Mouse (Mus musculus) layer of hippocampus, postnatal 25 days (tissue): ENCODE measurements around the gene Slc33a1. TPM values are rescaled to one million over a fixed set of nuclear protein-coding genes. Genes with fewer than 3 reads are reported as not detected.
A peak's percentile ranks its signal among the peaks of the same experiment; 100 is the strongest.

Source experiments
- DNase-seq, 2 experiments: peaks; one replicate each; pipeline ENCODE4 v3.0.0; 2022; ENCODE audit warnings: mixed read lengths in 2 of 2, low spot score in 1 of 2; ENCODE audit errors: extremely low spot score in 1 of 2
- total RNA-seq, 2 experiments: library from RNA; stranded (reverse); gene quantifications; 2 replicates each; pipeline ENCODE4 v1.2.3; 2021

The Slc33a1 gene
- total RNA-seq, 2 experiments from 2014 or later, result 25.4 to 29.4 TPM

- peak; percentile 58 to 88 for DNase-seq
Observed at GRCm38 (mm10) chr3:63898581-63899308, 65.8 kb downstream of the Slc33a1 start.

GRCm38 (mm10) chr3:63897177-63897576, 67.4 kb downstream of the Slc33a1 start:
- no peak for DNase-seq

- no peak for DNase-seq
Observed at GRCm38 (mm10) chr3:63896303-63896702, 68.3 kb downstream of the Slc33a1 start.

GRCm38 (mm10) chr3:63895786-63896185, 68.8 kb downstream of the Slc33a1 start:
- DNase-seq, result no peak

GRCm38 (mm10) chr3:63893677-63894076, 70.9 kb downstream of the Slc33a1 start:
- DNase-seq, result no peak

DNA sequence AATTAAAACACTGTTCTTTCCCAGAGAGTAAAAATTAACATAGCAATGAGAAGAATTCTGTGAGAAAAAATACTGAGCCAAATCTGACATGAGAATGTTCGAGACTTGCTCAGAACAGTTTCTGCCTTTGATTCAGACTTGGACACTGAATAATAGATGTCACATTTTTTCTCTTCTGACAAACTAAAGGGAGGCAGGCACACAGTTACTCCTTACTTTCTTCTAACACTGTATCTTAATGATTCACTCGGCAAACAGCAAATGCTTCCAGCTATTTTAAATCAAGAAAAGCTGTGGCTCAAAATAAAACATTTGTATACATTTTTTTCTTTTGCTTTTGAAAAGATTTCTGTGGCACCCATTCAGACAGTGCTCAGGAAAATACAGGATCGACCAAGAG, 72.4 kb downstream of the Slc33a1 start:
- DNase-seq, result no peak

Other genes starting within 250 kb of the Slc33a1 start
- gene Plch1, start 65.3 kb downstream of the Slc33a1 start, total RNA-seq, result 1 to 10 TPM; 4.8 TPM
- gene E130311K13Rik, start 35.3 kb downstream of the Slc33a1 start, total RNA-seq, result 10 to 100 TPM; 13.8 to 14.1 TPM
- 10 to 100 TPM; 39.4 to 45.3 TPM for gene Gmps, start 11.3 kb upstream of the Slc33a1 start, total RNA-seq
- under 1 TPM; 0.25 to 0.38 TPM for gene Vmn2r1, start 116.8 kb upstream of the Slc33a1 start, total RNA-seq
- gene Vmn2r2, start 177.2 kb upstream of the Slc33a1 start, total RNA-seq, result not detected